ENCODE assay signal across 8 mouse cellular contexts in genomic region chr2:164432541-164433191, GRCm38 (mm10). TPM values are rescaled to one million over a fixed set of nuclear protein-coding genes. Genes with fewer than 3 reads are reported as not detected.
A peak's percentile ranks its signal among the peaks of the same experiment; 100 is the strongest.
DNase-seq lines count a peak whose midpoint lies in the region; ATAC-seq lines count a peak whose summit lies in the region.

No protein-coding gene starts in this region.

- no peaks in the 10 kb centered on the region for H3K9me3 ChIP-seq in heart, embryonic 14.5 days (ENCODE audit: control insufficient read depth, low read length)
- no peaks in the 10 kb centered on the region for H3K9me3 ChIP-seq in limb, embryonic 13.5 days
- no peaks in the 10 kb centered on the region for H3K9me3 ChIP-seq in forebrain, embryonic 16.5 days (ENCODE audit: control insufficient read depth, low read length)

- ATAC-seq in heart, embryonic 14.5 days (ENCODE audit: insufficient number of reproducible peaks, insufficient read depth, low FRiP score, low read depth): 0 out of 2 replicates have a peak, but pooled peaks have one; percentile 17
- ATAC-seq in limb, embryonic 13.5 days (ENCODE audit: low FRiP score, low read depth): peak; percentile 21; the same call in 1 of the 2 replicates
- no peak for ATAC-seq in forebrain, embryonic 16.5 days

- peak overlapping the region; percentile 60 for H3K9ac ChIP-seq in heart, embryonic 14.5 days (ENCODE audit: low read length)
- peak overlapping the region; percentile 27; the same call in 1 of the 2 replicates for H3K9ac ChIP-seq in limb, embryonic 13.5 days
- H3K9ac ChIP-seq in forebrain, embryonic 16.5 days (replicated peaks; ENCODE audit: low read depth, low read length): no peak overlapping the region

- H3K4me1 ChIP-seq in heart, embryonic 14.5 days (ENCODE audit: control insufficient read depth in 2 of 2, insufficient read depth in 2 of 2, low read length in 2 of 2): peaks cover 45 to 58% of the 10 kb centered on the region in 2 experiments
- peaks cover 75% of the 10 kb centered on the region for H3K4me1 ChIP-seq in limb, embryonic 13.5 days
- H3K4me1 ChIP-seq in forebrain, embryonic 16.5 days (replicated peaks; ENCODE audit: control insufficient read depth, insufficient read depth, low read length): no peaks in the 10 kb centered on the region

- peak overlapping the region; percentile 62 to 73 for H3K27ac ChIP-seq in heart, embryonic 14.5 days (replicated peaks in 1 of 2; ENCODE audit: control insufficient read depth in 1 of 2, insufficient read depth in 1 of 2, low read depth in 2 of 2, low read length in 2 of 2)
- H3K27ac ChIP-seq in limb, embryonic 13.5 days: peak overlapping the region; percentile 56
- no peak overlapping the region for H3K27ac ChIP-seq in forebrain, embryonic 16.5 days (ENCODE audit: low read length)

- H3K27me3 ChIP-seq in heart, embryonic 14.5 days (ENCODE audit: control insufficient read depth, insufficient read depth, low read length): no peaks in the 10 kb centered on the region
- 0 out of 2 replicates have a peak, but pooled peaks cover 10% of the 10 kb centered on the region for H3K27me3 ChIP-seq in limb, embryonic 13.5 days
- H3K27me3 ChIP-seq in forebrain, embryonic 16.5 days (replicated peaks; ENCODE audit: control insufficient read depth, insufficient read depth, low read length): no peaks in the 10 kb centered on the region

- peaks cover 24% of the 10 kb centered on the region for H3K36me3 ChIP-seq in heart, embryonic 14.5 days (ENCODE audit: control insufficient read depth, insufficient read depth, low read length)
- peaks cover 20% of the 10 kb centered on the region for H3K36me3 ChIP-seq in limb, embryonic 13.5 days
- H3K36me3 ChIP-seq in forebrain, embryonic 16.5 days (ENCODE audit: control insufficient read depth, insufficient read depth): no peaks in the 10 kb centered on the region

- 17% methylated on average over 22 of the region's 22 CpGs for WGBS in heart, embryonic 14.5 days
- 23% methylated on average over 22 of the region's 22 CpGs for WGBS in limb, embryonic 13.5 days
- 39% methylated on average over 22 of the region's 22 CpGs for WGBS in forebrain, embryonic 16.5 days

- no peak overlapping the region for H3K4me3 ChIP-seq in heart, embryonic 14.5 days (ENCODE audit: control insufficient read depth in 1 of 2, insufficient read depth in 1 of 2, low read depth in 1 of 2, low read length in 2 of 2)
- no peak overlapping the region for H3K4me3 ChIP-seq in limb, embryonic 13.5 days
- no peak overlapping the region for H3K4me3 ChIP-seq in forebrain, embryonic 16.5 days (replicated peaks; ENCODE audit: low read length)

- DNase-seq in urinary bladder, postnatal 14 days (ENCODE audit: low spot score): peak; percentile 54
- no peak for DNase-seq in urinary bladder, postnatal 4 days (ENCODE audit: low spot score in 2 of 2)
- peak; percentile 67 for DNase-seq in yolk sac, embryonic 10.5 days (ENCODE audit: low spot score)
- no peak for DNase-seq in retina, embryonic 14.5 days (ENCODE audit: low spot score)
- DNase-seq in right cerebral cortex, adult 18-20 months: no peak

- H3K4me2 ChIP-seq in heart, embryonic 14.5 days (ENCODE audit: low read length): peak overlapping the region; percentile 46
- H3K4me2 ChIP-seq in limb, embryonic 13.5 days (replicated peaks): peak overlapping the region; percentile 36
- no peak overlapping the region for H3K4me2 ChIP-seq in forebrain, embryonic 16.5 days (ENCODE audit: low read length)

RNA-seq across cellular contexts. Expression of gene Sdc4, which starts 11.0 kb away (rescaled TPM):
- polyA plus RNA-seq in heart, embryonic 14.5 days (2014; fragmentation: Nextera tagmentation; extraction: Ambion mirVana): 33.5 and 40.1 TPM in 2 replicates
- 61.0 and 63.6 TPM in 2 replicates for polyA plus RNA-seq in limb, embryonic 13.5 days (2015; fragmentation: Nextera tagmentation; extraction: Ambion mirVana)
- polyA plus RNA-seq in forebrain, embryonic 16.5 days (2015; fragmentation: Nextera tagmentation; extraction: Ambion mirVana): 5.1 and 8.2 TPM in 2 replicates

RNA-seq across cellular contexts. Expression of gene Sys1, which starts 24.1 kb away (rescaled TPM):
- polyA plus RNA-seq in heart, embryonic 14.5 days (2014; fragmentation: Nextera tagmentation; extraction: Ambion mirVana): 45.7 and 47.6 TPM in 2 replicates
- 65.2 and 66.6 TPM in 2 replicates for polyA plus RNA-seq in limb, embryonic 13.5 days (2015; fragmentation: Nextera tagmentation; extraction: Ambion mirVana)
- 69.5 and 76.9 TPM in 2 replicates for polyA plus RNA-seq in forebrain, embryonic 16.5 days (2015; fragmentation: Nextera tagmentation; extraction: Ambion mirVana)

RNA-seq across cellular contexts. Expression of gene Matn4, which starts 27.7 kb away (rescaled TPM):
- polyA plus RNA-seq in heart, embryonic 14.5 days (2014; fragmentation: Nextera tagmentation; extraction: Ambion mirVana): 0.97 and 1.4 TPM in 2 replicates
- polyA plus RNA-seq in limb, embryonic 13.5 days (2015; fragmentation: Nextera tagmentation; extraction: Ambion mirVana): 192 and 200 TPM in 2 replicates
- 2.0 and 3.1 TPM in 2 replicates for polyA plus RNA-seq in forebrain, embryonic 16.5 days (2015; fragmentation: Nextera tagmentation; extraction: Ambion mirVana)

RNA-seq across cellular contexts. Expression of gene Gm20458, which starts 28.1 kb away (rescaled TPM):
- polyA plus RNA-seq in heart, embryonic 14.5 days (2014; fragmentation: Nextera tagmentation; extraction: Ambion mirVana): 8.0 and 16.3 TPM in 2 replicates
- 5.5 and 7.4 TPM in 2 replicates for polyA plus RNA-seq in limb, embryonic 13.5 days (2015; fragmentation: Nextera tagmentation; extraction: Ambion mirVana)
- 9.8 and 11.4 TPM in 2 replicates for polyA plus RNA-seq in forebrain, embryonic 16.5 days (2015; fragmentation: Nextera tagmentation; extraction: Ambion mirVana)

RNA-seq across cellular contexts. Expression of gene Rbpjl, which starts 29.7 kb away (rescaled TPM):
- polyA plus RNA-seq in heart, embryonic 14.5 days (2014; fragmentation: Nextera tagmentation; extraction: Ambion mirVana): 0.05 and 0.08 TPM in 2 replicates
- 1.5 and 1.6 TPM in 2 replicates for polyA plus RNA-seq in limb, embryonic 13.5 days (2015; fragmentation: Nextera tagmentation; extraction: Ambion mirVana)
- 0.10 and 0.11 TPM in 2 replicates for polyA plus RNA-seq in forebrain, embryonic 16.5 days (2015; fragmentation: Nextera tagmentation; extraction: Ambion mirVana)

Comparison
In these comparisons a context has a peak if more than half of its experiments do, and no peak if none do; other contexts are left out.
1. DNase-seq: peak in urinary bladder, postnatal 14 days (single experiment) and yolk sac, embryonic 10.5 days (single experiment); none in urinary bladder, postnatal 4 days (0 of 2), retina, embryonic 14.5 days (single experiment) and right cerebral cortex, adult 18-20 months (single experiment).
2. RNA of gene Matn4, which starts 27.7 kb away (polyA plus RNA-seq): 192 to 200 TPM in limb, embryonic 13.5 days; 2.0 to 3.1 TPM in forebrain, embryonic 16.5 days and 0.97 to 1.4 TPM in heart, embryonic 14.5 days; every median in the first group is over 10 times any median in the second.